Mouse (Mus musculus): ENCODE data around the gene Trim13. TPM values are rescaled to one million over a fixed set of nuclear protein-coding genes. Genes with fewer than 3 reads are reported as not detected.
"Not testable (repeated sequence)": the region's sequence is repeated elsewhere in the genome, so short reads cannot be mapped to it uniquely, and the experiment has no call there.

The Trim13 gene
- polyA plus RNA-seq, 1 experiment from 2014 or later, result 6.9 TPM

DNA sequence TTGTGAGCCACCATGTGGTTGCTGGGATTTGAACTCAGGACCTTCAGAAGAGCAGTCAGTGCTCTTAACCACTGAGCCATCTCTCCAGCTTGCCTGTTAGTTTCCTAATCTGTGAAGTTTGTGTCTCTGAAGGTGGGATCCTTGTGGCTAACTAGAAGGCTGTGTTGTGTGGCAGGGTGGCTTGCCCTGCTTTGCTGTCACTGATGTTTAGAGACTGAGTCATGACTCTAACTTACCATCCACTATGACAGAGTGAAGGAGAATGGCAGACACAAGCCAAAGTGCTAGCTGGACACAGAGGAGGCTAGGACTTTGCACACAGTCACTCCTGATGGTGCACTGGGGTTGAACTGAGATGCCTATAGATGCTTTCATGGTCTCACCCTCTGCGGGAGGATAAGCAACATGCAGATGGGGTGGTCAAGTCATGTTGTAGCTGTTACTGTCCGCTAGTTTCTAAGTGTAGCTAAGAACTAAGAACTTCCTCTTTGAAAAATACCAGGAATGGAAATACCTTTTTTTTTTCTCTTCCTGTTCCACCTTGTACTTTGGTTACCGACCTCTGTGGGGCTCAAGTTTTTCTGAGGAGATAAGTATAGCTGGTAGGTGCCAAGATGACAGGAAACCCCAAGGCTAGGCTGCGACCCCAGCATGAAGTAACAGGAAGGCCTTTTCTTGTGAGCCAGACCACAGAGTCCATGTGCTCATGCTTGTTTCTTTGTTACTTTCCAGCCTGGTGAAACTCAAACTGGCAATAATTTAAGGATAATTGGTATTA is 8.6 kb upstream of the Trim13 start:
- Histone ChIP-seq H3K9ac (no peak overlapping the region), H3K4me1 (no peaks in the 10 kb centered on the region), H3K4me2 (no peak overlapping the region), H3K27me3 (replicated peaks) (no peaks in the 10 kb centered on the region), H3K27ac (no peak overlapping the region), H3K9me3 (replicated peaks) (no peaks in the 10 kb centered on the region), H3K36me3 (no peaks in the 10 kb centered on the region), H3K4me3 (no peak overlapping the region)
- 27% methylated on average over 4 of the region's 4 CpGs for WGBS (ENCODE audit: insufficient replicate concordance)
- no peak for ATAC-seq

DNA sequence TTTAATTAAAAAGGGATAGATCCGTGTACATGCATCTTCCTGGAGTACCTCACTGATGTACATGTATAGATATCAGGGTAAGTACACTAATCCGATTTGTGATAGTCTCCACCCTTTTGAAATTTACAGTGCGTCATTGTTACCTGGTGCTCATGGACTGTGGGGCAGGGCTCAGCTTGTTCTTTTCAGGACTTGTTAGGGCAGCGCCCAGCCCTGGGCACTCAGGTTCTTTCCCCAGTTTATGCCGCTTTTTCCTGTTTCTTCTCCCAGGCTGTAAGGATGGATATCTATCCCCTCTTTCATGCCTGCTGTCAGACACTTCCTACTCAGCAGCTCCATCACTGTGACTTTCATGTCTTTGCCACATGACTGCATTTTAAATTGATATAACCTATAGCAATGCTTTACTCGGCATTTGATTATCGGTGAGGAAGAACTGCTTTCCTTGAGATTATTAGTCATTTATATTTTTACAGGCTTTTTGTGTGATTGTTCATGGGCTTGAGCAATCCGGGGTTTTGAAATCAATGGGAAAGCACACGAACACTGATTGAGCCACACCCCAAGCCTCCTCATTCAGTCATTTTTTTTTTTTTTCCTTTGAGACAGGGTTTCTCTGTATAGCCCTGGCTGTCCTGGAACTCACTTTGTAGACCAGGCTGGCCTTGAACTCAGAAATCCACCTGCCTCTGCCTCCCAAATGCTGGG is 1.2 kb upstream of the Trim13 start:
- Histone ChIP-seq H3K27me3 (replicated peaks) (no peaks in the 10 kb centered on the region), H3K9me3 (replicated peaks) (no peaks in the 10 kb centered on the region), H3K4me1 (peaks cover 31% of the 10 kb centered on the region), H3K36me3 (peaks cover 7% of the 10 kb centered on the region), H3K4me3 (no peak overlapping the region), H3K9ac (no peak overlapping the region), H3K27ac (no peak overlapping the region), H3K4me2 (no peak overlapping the region)
- no peak for ATAC-seq
- 79% methylated on average over 9 of the region's 9 CpGs for WGBS (ENCODE audit: insufficient replicate concordance)

DNA sequence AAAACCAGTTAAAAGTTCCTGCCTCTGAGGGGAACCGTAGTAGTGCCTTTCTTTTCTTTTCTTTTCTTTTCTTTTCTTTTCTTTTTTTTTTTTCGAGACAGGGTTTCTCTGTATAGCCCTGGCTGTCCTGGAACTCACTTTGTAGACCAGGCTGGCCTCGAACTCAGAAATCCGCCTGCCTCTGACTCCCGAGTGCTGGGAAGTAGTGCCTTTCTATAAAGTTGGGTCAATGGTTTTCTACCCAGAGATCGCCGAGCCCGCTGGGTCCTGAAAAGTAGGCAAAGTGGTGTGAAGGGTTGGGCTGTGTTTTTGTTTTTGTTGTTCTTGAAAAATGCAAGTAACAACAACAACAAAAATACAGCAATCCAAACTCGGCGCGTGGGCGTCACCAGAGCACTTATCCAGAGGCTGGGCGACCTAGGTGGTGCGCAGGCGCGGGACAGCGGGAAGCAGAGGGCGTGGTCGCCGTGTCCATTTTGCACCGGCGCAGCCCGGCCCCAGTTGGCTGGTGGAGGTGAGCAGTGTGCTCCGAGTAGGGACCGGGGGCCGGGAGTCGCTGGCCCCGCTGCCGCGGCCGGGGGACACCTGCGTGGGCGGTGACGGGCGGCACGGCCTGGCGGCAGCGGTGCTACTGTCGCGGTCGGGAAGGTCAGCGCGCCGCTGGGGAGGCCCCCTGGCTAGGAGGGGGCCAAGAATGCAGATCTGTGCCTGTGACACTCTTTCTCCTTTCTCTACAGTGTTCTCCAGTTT is 1.2 kb downstream of the Trim13 start:
- peak overlapping the region; percentile 84 for H3K27ac ChIP-seq
- H3K4me3 ChIP-seq, result peak overlapping the region; percentile 84
- peaks cover 33% of the 10 kb centered on the region for H3K4me1 ChIP-seq
- WGBS (ENCODE audit: insufficient replicate concordance), result 4% methylated on average over 44 of the region's 44 CpGs
- peaks cover 19% of the 10 kb centered on the region for H3K36me3 ChIP-seq
- H3K4me2 ChIP-seq, result peak overlapping the region; percentile 77
- H3K9ac ChIP-seq, result peak overlapping the region; percentile 90
- H3K9me3 ChIP-seq (replicated peaks), result no peaks in the 10 kb centered on the region
- peak; percentile 99 for ATAC-seq
- H3K27me3 ChIP-seq (replicated peaks), result no peaks in the 10 kb centered on the region

DNA sequence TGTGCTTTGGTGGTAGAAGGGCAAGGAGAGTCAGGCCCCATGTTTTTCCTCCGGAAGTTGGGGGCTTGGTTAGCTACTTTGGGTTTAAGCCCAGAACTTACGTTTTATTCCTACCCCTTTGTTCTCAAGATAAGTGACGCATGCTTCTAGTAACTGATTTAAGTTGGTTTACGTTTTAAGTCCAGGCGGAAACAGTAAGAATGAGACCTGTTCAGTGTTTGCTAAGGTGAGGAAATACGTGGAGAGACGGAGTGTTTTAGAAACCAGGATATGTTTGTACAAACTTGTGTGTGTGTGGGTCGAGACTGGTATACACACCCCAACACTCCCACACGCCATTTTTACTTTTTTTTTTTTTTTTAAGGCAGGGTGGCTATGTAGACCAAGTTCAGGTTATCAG is 3.3 kb downstream of the Trim13 start:
- Histone ChIP-seq H3K36me3 (peaks cover 38% of the 10 kb centered on the region), H3K27me3 (replicated peaks) (no peaks in the 10 kb centered on the region), H3K9me3 (replicated peaks) (no peaks in the 10 kb centered on the region), H3K4me2 (0 out of 2 replicates have a peak overlapping the region, but pooled peaks have one; percentile 0), H3K4me1 (peaks cover 33% of the 10 kb centered on the region), H3K9ac (no peak overlapping the region), H3K4me3 (no peak overlapping the region), H3K27ac (no peak overlapping the region)
- ATAC-seq, result no peak
- WGBS (ENCODE audit: insufficient replicate concordance), result 77% methylated on average over 9 of the region's 9 CpGs

- WGBS (ENCODE audit: insufficient replicate concordance), result 78% methylated on average over 8 of the region's 8 CpGs
- H3K9ac ChIP-seq, result no peak overlapping the region
- H3K36me3 ChIP-seq, result peaks cover 44% of the 10 kb centered on the region
- ATAC-seq, result no peak
- H3K27ac ChIP-seq, result no peak overlapping the region
- H3K4me3 ChIP-seq, result no peak overlapping the region
- peaks cover 35% of the 10 kb centered on the region for H3K4me1 ChIP-seq
- no peaks in the 10 kb centered on the region for H3K27me3 ChIP-seq (replicated peaks)
- H3K4me2 ChIP-seq, result no peak overlapping the region
- H3K9me3 ChIP-seq (replicated peaks), result no peaks in the 10 kb centered on the region
Observed at GRCm38 (mm10) chr14:61603069-61603755, 5.2 kb downstream of the Trim13 start.

GRCm38 (mm10) chr14:61604081-61604480 is 6.0 kb downstream of the Trim13 start:
- WGBS (ENCODE audit: insufficient replicate concordance), result 83% methylated on average over 3 of the region's 3 CpGs
- H3K36me3 ChIP-seq, result peaks cover 44% of the 10 kb centered on the region
- no peak overlapping the region for H3K27ac ChIP-seq
- peaks cover 29% of the 10 kb centered on the region for H3K4me1 ChIP-seq
- no peak overlapping the region for H3K4me2 ChIP-seq
- H3K4me3 ChIP-seq, result no peak overlapping the region
- no peaks in the 10 kb centered on the region for H3K9me3 ChIP-seq (replicated peaks)
- H3K27me3 ChIP-seq (replicated peaks), result no peaks in the 10 kb centered on the region
- no peak for ATAC-seq
- no peak overlapping the region for H3K9ac ChIP-seq

DNA sequence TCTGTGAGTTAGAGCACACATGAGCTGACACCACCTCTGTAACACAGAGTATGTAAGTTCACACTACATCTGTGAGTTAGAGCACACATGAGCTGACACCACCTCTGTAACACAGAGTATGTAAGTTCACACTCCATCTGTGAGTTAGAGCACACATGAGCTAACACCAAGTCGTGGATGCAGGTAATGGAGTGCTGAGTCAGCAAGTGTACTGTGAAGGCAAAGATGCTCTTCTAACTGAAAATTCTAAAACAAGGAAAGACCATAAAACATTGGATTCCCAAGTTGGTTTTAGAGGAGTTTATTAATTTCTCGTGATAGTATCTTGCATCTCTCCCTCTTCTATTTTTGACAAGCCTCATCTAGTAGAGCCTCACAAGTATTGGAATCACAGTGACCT is 8.0 kb downstream of the Trim13 start:
- not testable (repeated sequence) for H3K27me3 ChIP-seq (replicated peaks); H3K4me3 ChIP-seq; H3K4me2 ChIP-seq; H3K9ac ChIP-seq; H3K27ac ChIP-seq; ATAC-seq; H3K9me3 ChIP-seq (replicated peaks)
- H3K36me3 ChIP-seq, result peaks cover 44% of the 10 kb centered on the region
- WGBS (ENCODE audit: insufficient replicate concordance), result 67% methylated on average over 2 of the region's 2 CpGs
- peaks cover 17% of the 10 kb centered on the region; the same call in 1 of the 2 replicates for H3K4me1 ChIP-seq

GRCm38 (mm10) chr14:61607157-61607556 is 9.1 kb downstream of the Trim13 start, which contains the start of gene Kcnrg:
Gene Kcnrg, plus strand, starts transcription at chr14:61607457.
- 0 out of 2 replicates have a peak, but pooled peaks cover 9% of the 10 kb centered on the region for H3K4me1 ChIP-seq
- peaks cover 36% of the 10 kb centered on the region for H3K36me3 ChIP-seq
- whole genome bisulfite sequencing (ENCODE audit: insufficient replicate concordance), result 74% methylated on average over 3 of the region's 3 CpGs
- H3K27me3 ChIP-seq (replicated peaks), result no peaks in the 10 kb centered on the region
- no peak for ATAC-seq
- no peak within 1 kb of the TSS for H3K9ac ChIP-seq
- no peaks in the 10 kb centered on the region for H3K9me3 ChIP-seq (replicated peaks)
- no peak within 1 kb of the TSS for H3K4me3 ChIP-seq
- H3K27ac ChIP-seq, result no peak within 1 kb of the TSS
- no peak within 1 kb of the TSS for H3K4me2 ChIP-seq

DNA sequence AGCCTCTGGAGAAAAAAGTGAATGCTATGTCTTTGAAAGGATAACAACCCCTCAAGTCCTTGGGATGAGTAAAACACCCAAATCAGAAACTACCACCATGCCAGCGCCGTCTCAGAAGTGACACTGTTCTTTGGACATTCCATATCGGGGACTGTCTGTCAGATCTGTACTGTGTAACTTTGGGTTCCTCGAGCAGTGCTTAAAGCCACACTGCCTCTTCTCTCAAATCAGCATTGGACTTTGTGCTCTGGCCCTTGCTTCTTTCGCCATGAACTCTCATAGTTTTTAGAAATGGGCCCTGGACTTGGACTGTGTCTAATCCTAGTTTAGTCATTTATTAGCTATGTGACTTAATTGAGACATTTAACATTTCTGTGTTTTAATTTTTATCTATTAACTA is 13.7 kb downstream of the Trim13 start:
- Histone ChIP-seq H3K9ac (no peak overlapping the region), H3K9me3 (replicated peaks) (no peaks in the 10 kb centered on the region), H3K27me3 (replicated peaks) (no peaks in the 10 kb centered on the region), H3K4me2 (no peak overlapping the region), H3K4me1 (0 out of 2 replicates have a peak, but pooled peaks cover 10% of the 10 kb centered on the region), H3K4me3 (no peak overlapping the region), H3K36me3 (0 out of 2 replicates have a peak, but pooled peaks cover 3% of the 10 kb centered on the region), H3K27ac (no peak overlapping the region)
- no peak for ATAC-seq
- 87% methylated on average over 5 of the region's 5 CpGs for WGBS (ENCODE audit: insufficient replicate concordance)

- Histone ChIP-seq H3K4me2 (no peak overlapping the region), H3K27me3 (replicated peaks) (no peaks in the 10 kb centered on the region), H3K27ac (no peak overlapping the region), H3K4me1 (0 out of 2 replicates have a peak, but pooled peaks cover 5% of the 10 kb centered on the region), H3K4me3 (no peak overlapping the region), H3K9me3 (replicated peaks) (no peaks in the 10 kb centered on the region), H3K36me3 (no peaks in the 10 kb centered on the region), H3K9ac (no peak overlapping the region)
- ATAC-seq, result no peak
- 72% methylated on average over 2 of the region's 2 CpGs for WGBS (ENCODE audit: insufficient replicate concordance)
Observed at GRCm38 (mm10) chr14:61613319-61613718, 15.3 kb downstream of the Trim13 start.

- Histone ChIP-seq H3K36me3 (peaks cover 16% of the 10 kb centered on the region), H3K9ac (no peak overlapping the region), H3K4me2 (no peak overlapping the region), H3K27ac (no peak overlapping the region), H3K9me3 (replicated peaks) (no peaks in the 10 kb centered on the region), H3K4me3 (no peak overlapping the region), H3K4me1 (no peaks in the 10 kb centered on the region), H3K27me3 (replicated peaks) (no peaks in the 10 kb centered on the region)
- 77% methylated on average over 2 of the region's 2 CpGs for WGBS (ENCODE audit: insufficient replicate concordance)
- no peak for ATAC-seq
Observed at GRCm38 (mm10) chr14:61620371-61620770, 22.3 kb downstream of the Trim13 start.

All from liver, embryonic 12.5 days (tissue).